Mouse (Mus musculus): Measurements from ENCODE around the gene Iqsec3. TPM values are rescaled to one million over a fixed set of nuclear protein-coding genes. Genes with fewer than 3 reads are reported as not detected.

The Iqsec3 gene
- total RNA-seq (2014; rRNA removed): 48.2 and 53.1 TPM in 2 replicates
- 10.6 and 10.7 TPM in 2 replicates for polyA plus RNA-seq (2015; fragmentation: Nextera tagmentation; extraction: Ambion mirVana)

- Histone ChIP-seq H3K9me3 (ENCODE audit: low read length) (no peaks in the 10 kb centered on the region), H3K4me1 (ENCODE audit: insufficient read depth, low read length) (peaks cover 3% of the 10 kb centered on the region; the same call in 1 of the 2 replicates), H3K27ac (peak within 1 kb of the TSS; percentile 61), H3K36me3 (ENCODE audit: insufficient read depth, low read length) (no peaks in the 10 kb centered on the region), H3K4me2 (ENCODE audit: low read depth, low read length) (peak within 1 kb of the TSS; percentile 61), H3K9ac (replicated peaks; ENCODE audit: low read length) (peak within 1 kb of the TSS; percentile 62), H3K27me3 (ENCODE audit: insufficient read depth, low read length) (no peaks in the 10 kb centered on the region), H3K4me3 (ENCODE audit: low read length) (peak within 1 kb of the TSS; percentile 57)
- peak; percentile 88 for DNase-seq (ENCODE audit: low spot score)
- peak; percentile 94 for ATAC-seq
- peak; percentile 20; the same call in 1 of the 2 replicates for TF ChIP-seq CTCF (IDR thresholded peaks at IDR 0.05; ENCODE audit: low read depth)
- WGBS: under 1% methylated on average over 65 of the region's 65 CpGs
These were observed at the start of gene Iqsec3 for GRCm38 (mm10) chr6:121473093-121473821. Gene Iqsec3 (minus strand): TSS chr6:121473678.

GRCm38 (mm10) chr6:121522106-121522705 lies 48.7 kb upstream of the Iqsec3 start:
- H3K36me3 ChIP-seq (ENCODE audit: insufficient read depth, low read length): no peaks in the 10 kb centered on the region
- no peak overlapping the region for H3K27ac ChIP-seq
- H3K9ac ChIP-seq (replicated peaks; ENCODE audit: low read length): no peak overlapping the region
- no peak overlapping the region for H3K4me2 ChIP-seq (ENCODE audit: low read depth, low read length)
- WGBS: 82% methylated on average over 5 of the region's 5 CpGs
- DNase-seq (ENCODE audit: low spot score) (no peak), ATAC-seq (no peak)
- TF ChIP-seq CTCF (IDR thresholded peaks at IDR 0.05; ENCODE audit: low read depth): no peak
- no peak overlapping the region for H3K4me3 ChIP-seq (ENCODE audit: low read length)
- no peaks in the 10 kb centered on the region for H3K4me1 ChIP-seq (ENCODE audit: insufficient read depth, low read length)
- no peaks in the 10 kb centered on the region for H3K9me3 ChIP-seq (ENCODE audit: low read length)
- H3K27me3 ChIP-seq (ENCODE audit: insufficient read depth, low read length): peaks cover 9% of the 10 kb centered on the region; the same call in 1 of the 2 replicates

GRCm38 (mm10) chr6:121521030-121521429 lies 47.6 kb upstream of the Iqsec3 start:
- Histone ChIP-seq H3K9me3 (ENCODE audit: low read length) (no peaks in the 10 kb centered on the region), H3K4me2 (ENCODE audit: low read depth, low read length) (no peak overlapping the region), H3K4me1 (ENCODE audit: insufficient read depth, low read length) (no peaks in the 10 kb centered on the region), H3K27me3 (ENCODE audit: insufficient read depth, low read length) (peaks cover 9% of the 10 kb centered on the region; the same call in 1 of the 2 replicates), H3K27ac (no peak overlapping the region), H3K36me3 (ENCODE audit: insufficient read depth, low read length) (no peaks in the 10 kb centered on the region), H3K4me3 (ENCODE audit: low read length) (no peak overlapping the region), H3K9ac (replicated peaks; ENCODE audit: low read length) (no peak overlapping the region)
- TF ChIP-seq CTCF (IDR thresholded peaks at IDR 0.05; ENCODE audit: low read depth): peak; percentile 59
- DNase-seq (ENCODE audit: low spot score) (peak; percentile 51), ATAC-seq (no peak)
- WGBS: 78% methylated on average over 3 of the region's 3 CpGs

GRCm38 (mm10) chr6:121519896-121520295 lies 46.4 kb upstream of the Iqsec3 start:
- whole genome bisulfite sequencing: 82% methylated on average over 2 of the region's 2 CpGs
- Histone ChIP-seq H3K9ac (replicated peaks; ENCODE audit: low read length) (no peak overlapping the region), H3K27me3 (ENCODE audit: insufficient read depth, low read length) (peaks cover 9% of the 10 kb centered on the region; the same call in 1 of the 2 replicates), H3K27ac (no peak overlapping the region), H3K36me3 (ENCODE audit: insufficient read depth, low read length) (no peaks in the 10 kb centered on the region), H3K9me3 (ENCODE audit: low read length) (no peaks in the 10 kb centered on the region), H3K4me1 (ENCODE audit: insufficient read depth, low read length) (no peaks in the 10 kb centered on the region), H3K4me3 (ENCODE audit: low read length) (no peak overlapping the region), H3K4me2 (ENCODE audit: low read depth, low read length) (no peak overlapping the region)
- DNase-seq (ENCODE audit: low spot score): no peak
- TF ChIP-seq CTCF (IDR thresholded peaks at IDR 0.05; ENCODE audit: low read depth): no peak
- no peak for ATAC-seq

GRCm38 (mm10) chr6:121519266-121519810 lies 45.9 kb upstream of the Iqsec3 start:
- H3K4me3 ChIP-seq (ENCODE audit: low read length): no peak overlapping the region
- H3K27me3 ChIP-seq (ENCODE audit: insufficient read depth, low read length): peaks cover 9% of the 10 kb centered on the region; the same call in 1 of the 2 replicates
- no peak overlapping the region for H3K9ac ChIP-seq (replicated peaks; ENCODE audit: low read length)
- no peaks in the 10 kb centered on the region for H3K4me1 ChIP-seq (ENCODE audit: insufficient read depth, low read length)
- no peak overlapping the region for H3K4me2 ChIP-seq (ENCODE audit: low read depth, low read length)
- DNase-seq (ENCODE audit: low spot score) (no peak), ATAC-seq (no peak)
- no peak for TF ChIP-seq CTCF (IDR thresholded peaks at IDR 0.05; ENCODE audit: low read depth)
- no peaks in the 10 kb centered on the region for H3K36me3 ChIP-seq (ENCODE audit: insufficient read depth, low read length)
- H3K27ac ChIP-seq: no peak overlapping the region
- 75% methylated on average over 5 of the region's 5 CpGs for WGBS
- H3K9me3 ChIP-seq (ENCODE audit: low read length): no peaks in the 10 kb centered on the region

DNA sequence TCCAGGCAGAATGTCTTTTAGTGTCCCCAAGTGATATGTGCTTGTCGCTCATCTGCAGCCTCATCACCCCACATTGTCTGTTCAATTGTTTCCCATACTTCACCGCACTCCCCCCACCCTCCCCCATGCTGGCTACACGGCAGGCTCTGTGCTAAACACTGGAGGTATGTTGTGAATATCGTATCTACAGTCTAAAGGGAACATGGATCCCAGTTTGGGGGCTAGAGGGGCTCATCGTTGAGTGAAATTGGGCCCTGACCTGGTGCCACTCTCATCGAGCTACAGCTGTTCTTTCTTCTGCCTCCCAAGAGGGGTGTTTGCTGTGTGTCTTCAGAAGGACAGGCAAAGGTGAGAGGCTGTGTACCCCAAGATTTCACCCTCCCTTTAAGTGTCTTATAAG lies 44.2 kb upstream of the Iqsec3 start:
- no peak overlapping the region for H3K9ac ChIP-seq (replicated peaks; ENCODE audit: low read length)
- H3K27me3 ChIP-seq (ENCODE audit: insufficient read depth, low read length): peaks cover 9% of the 10 kb centered on the region; the same call in 1 of the 2 replicates
- DNase-seq (ENCODE audit: low spot score) (no peak), ATAC-seq (no peak)
- no peak overlapping the region for H3K4me3 ChIP-seq (ENCODE audit: low read length)
- no peak overlapping the region for H3K4me2 ChIP-seq (ENCODE audit: low read depth, low read length)
- no peak overlapping the region for H3K27ac ChIP-seq
- no peaks in the 10 kb centered on the region for H3K9me3 ChIP-seq (ENCODE audit: low read length)
- TF ChIP-seq CTCF (IDR thresholded peaks at IDR 0.05; ENCODE audit: low read depth): no peak
- 66% methylated on average over 6 of the region's 6 CpGs for WGBS
- H3K36me3 ChIP-seq (ENCODE audit: insufficient read depth, low read length): no peaks in the 10 kb centered on the region
- H3K4me1 ChIP-seq (ENCODE audit: insufficient read depth, low read length): no peaks in the 10 kb centered on the region

All from hindbrain, postnatal 0 days (tissue).